ENCODE assay signal across 8 mouse cellular contexts in the genomic region with DNA sequence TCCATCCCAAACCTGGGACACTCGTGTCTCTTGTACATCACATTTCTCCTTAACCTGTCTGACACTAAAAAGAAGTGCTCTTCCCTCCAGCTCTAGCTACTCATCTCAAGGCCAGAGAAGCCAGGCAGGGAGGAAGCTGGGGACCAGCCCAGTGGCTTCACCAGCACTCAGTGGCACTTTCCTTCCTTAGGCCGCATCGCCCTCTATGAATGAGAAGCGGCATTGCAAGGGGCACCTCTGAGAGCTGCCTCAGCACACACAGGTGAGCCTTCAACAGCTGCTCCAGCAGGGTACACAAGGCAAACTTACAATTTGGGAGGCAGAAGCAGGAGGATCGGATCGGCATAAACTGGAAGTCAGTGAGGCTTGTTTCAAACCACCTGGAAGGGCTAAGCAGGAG. TPM values are rescaled to one million over a fixed set of nuclear protein-coding genes. Genes with fewer than 3 reads are reported as not detected.
DNase-seq lines count a peak whose midpoint lies in the region; ATAC-seq lines count a peak whose summit lies in the region.

No protein-coding gene starts in this region.

- peak; percentile 64 to 69 for DNase-seq in cerebellum, adult 18-20 months
- DNase-seq in right cerebral cortex, postnatal 25 days = peak; percentile 47
- DNase-seq in right cerebral cortex, postnatal 4 days = no peak
- DNase-seq in embryo, embryonic 11 days = peak; percentile 61
- DNase-seq in kidney, adult 9 months = peak; percentile 84
- DNase-seq in thymus, adult 18-20 months = peak; percentile 70 to 80

- ATAC-seq in cerebellum, adult (ENCODE audit: insufficient number of reproducible peaks, low FRiP score, low TSS enrichment) = no peak
- peak; percentile 81 for ATAC-seq in megakaryocyte, adult 5-6 weeks (ENCODE audit: poor library complexity, severe bottlenecking)

RNA-seq across cellular contexts. Expression of a gene that starts 6.3 kb away (rescaled TPM):
- 53.5 and 61.1 TPM in 2 replicates for total RNA-seq in megakaryocyte, adult 5-6 weeks (2015)
- 63.3 and 74.8 TPM in 2 replicates for total RNA-seq in megakaryocyte, adult 5-6 weeks (2017)

RNA-seq across cellular contexts. Expression of a gene that starts 17.6 kb away (rescaled TPM):
- total RNA-seq in megakaryocyte, adult 5-6 weeks (2015) = 61.8 and 72.0 TPM in 2 replicates
- 65.0 and 77.3 TPM in 2 replicates for total RNA-seq in megakaryocyte, adult 5-6 weeks (2017)

RNA-seq across cellular contexts. Expression of a gene that starts 17.8 kb away (rescaled TPM):
- 11.3 and 14.2 TPM in 2 replicates for total RNA-seq in megakaryocyte, adult 5-6 weeks (2015)
- total RNA-seq in megakaryocyte, adult 5-6 weeks (2017) = 4.4 and 6.6 TPM in 2 replicates

RNA-seq across cellular contexts. Expression of a gene that starts 27.3 kb away (rescaled TPM):
- total RNA-seq in megakaryocyte, adult 5-6 weeks (2015) = 8.4 and 10.3 TPM in 2 replicates
- 16.5 and 30.1 TPM in 2 replicates for total RNA-seq in megakaryocyte, adult 5-6 weeks (2017)

RNA-seq across cellular contexts. Expression of a gene that starts 57.9 kb away (rescaled TPM):
- 42.6 and 52.4 TPM in 2 replicates for total RNA-seq in megakaryocyte, adult 5-6 weeks (2015)
- 48.6 and 62.0 TPM in 2 replicates for total RNA-seq in megakaryocyte, adult 5-6 weeks (2017)
